Mouse (Mus musculus): Measurements from ENCODE around the gene Atp8a2. TPM values are rescaled to one million over a fixed set of nuclear protein-coding genes. Genes with fewer than 3 reads are reported as not detected.
A peak's percentile ranks its signal among the peaks of the same experiment; 100 is the strongest.

The Atp8a2 gene
- polyA plus RNA-seq, 1 experiment = 0.16 TPM

- TF ChIP-seq POLR2A (IDR thresholded peaks at IDR 0.05; ENCODE audit: borderline replicate concordance, low read depth, low read length) = no peak
- no peak for TF ChIP-seq CTCF (IDR thresholded peaks at IDR 0.05; ENCODE audit: low read depth, low read length)
- Histone ChIP-seq H3K27ac (ENCODE audit: insufficient read depth, low read depth, low read length) (no peak overlapping the region), H3K4me1 (ENCODE audit: control insufficient read depth, insufficient read depth, low read length) (no peaks in the 10 kb centered on the region), H3K4me3 (ENCODE audit: insufficient read depth, low read length) (no peak overlapping the region)
Observed at GRCm38 (mm10) chr14:60058867-60059266, 138.1 kb downstream of the Atp8a2 start.

- TF ChIP-seq CTCF (IDR thresholded peaks at IDR 0.05; ENCODE audit: low read depth, low read length) (no peak), POLR2A (IDR thresholded peaks at IDR 0.05; ENCODE audit: borderline replicate concordance, low read depth, low read length) (no peak)
Observed at GRCm38 (mm10) chr14:60055231-60055630, 141.7 kb downstream of the Atp8a2 start.

GRCm38 (mm10) chr14:60030666-60031065, 166.3 kb downstream of the Atp8a2 start:
- no peaks in the 10 kb centered on the region for H3K4me1 ChIP-seq (ENCODE audit: control insufficient read depth, insufficient read depth, low read length)
- no peak overlapping the region for H3K4me3 ChIP-seq (ENCODE audit: insufficient read depth, low read length)
- no peak overlapping the region for H3K27ac ChIP-seq (ENCODE audit: insufficient read depth, low read depth, low read length)
- TF ChIP-seq CTCF (IDR thresholded peaks at IDR 0.05; ENCODE audit: low read depth, low read length) (no peak), POLR2A (IDR thresholded peaks at IDR 0.05; ENCODE audit: borderline replicate concordance, low read depth, low read length) (no peak)

More at GRCm38 (mm10) chr14:60055231-60055630, 141.7 kb downstream of the Atp8a2 start:
- no peaks in the 10 kb centered on the region for H3K4me1 ChIP-seq (ENCODE audit: control insufficient read depth, insufficient read depth, low read length)
- H3K4me3 ChIP-seq (ENCODE audit: insufficient read depth, low read length) = no peak overlapping the region
- H3K27ac ChIP-seq (ENCODE audit: insufficient read depth, low read depth, low read length) = no peak overlapping the region

- no peaks in the 10 kb centered on the region for H3K4me1 ChIP-seq (ENCODE audit: control insufficient read depth, insufficient read depth, low read length)
- TF ChIP-seq CTCF (IDR thresholded peaks at IDR 0.05; ENCODE audit: low read depth, low read length) = no peak
- no peak overlapping the region for H3K27ac ChIP-seq (ENCODE audit: insufficient read depth, low read depth, low read length)
- H3K4me3 ChIP-seq (ENCODE audit: insufficient read depth, low read length) = no peak overlapping the region
Observed at GRCm38 (mm10) chr14:60027139-60027538, 169.8 kb downstream of the Atp8a2 start.

GRCm38 (mm10) chr14:60026647-60027046, 170.3 kb downstream of the Atp8a2 start:
- TF ChIP-seq CTCF (IDR thresholded peaks at IDR 0.05; ENCODE audit: low read depth, low read length) = no peak
- TF ChIP-seq POLR2A (IDR thresholded peaks at IDR 0.05; ENCODE audit: borderline replicate concordance, low read depth, low read length) = no peak
- H3K4me3 ChIP-seq (ENCODE audit: insufficient read depth, low read length) = no peak overlapping the region
- no peaks in the 10 kb centered on the region for H3K4me1 ChIP-seq (ENCODE audit: control insufficient read depth, insufficient read depth, low read length)
- no peak overlapping the region for H3K27ac ChIP-seq (ENCODE audit: insufficient read depth, low read depth, low read length)

GRCm38 (mm10) chr14:60015891-60016290, 181.1 kb downstream of the Atp8a2 start:
- TF ChIP-seq POLR2A (IDR thresholded peaks at IDR 0.05; ENCODE audit: borderline replicate concordance, low read depth, low read length) (no peak), CTCF (IDR thresholded peaks at IDR 0.05; ENCODE audit: low read depth, low read length) (peak; percentile 78)
- Histone ChIP-seq H3K4me3 (ENCODE audit: insufficient read depth, low read length) (no peak overlapping the region), H3K27ac (ENCODE audit: insufficient read depth, low read depth, low read length) (no peak overlapping the region), H3K4me1 (ENCODE audit: control insufficient read depth, insufficient read depth, low read length) (no peaks in the 10 kb centered on the region)

DNA sequence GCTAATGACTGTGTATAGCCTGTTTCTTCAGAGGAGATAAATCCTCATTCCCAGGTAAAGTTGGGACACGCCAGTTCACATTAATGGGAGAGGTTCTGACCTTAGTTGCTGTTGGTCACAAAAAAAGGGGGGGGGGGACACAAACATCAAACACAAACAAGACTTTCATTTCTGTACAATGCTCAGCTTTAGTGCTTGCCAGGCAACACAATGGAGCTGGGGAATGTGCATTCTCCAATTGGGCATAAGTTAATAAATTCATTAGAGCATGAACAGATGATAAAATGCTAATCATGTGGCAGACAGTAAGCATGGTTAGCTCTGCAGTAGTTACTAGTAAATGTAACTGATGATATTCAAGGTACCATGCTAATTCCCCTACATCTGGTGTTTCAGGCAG, 195.2 kb downstream of the Atp8a2 start:
- H3K27ac ChIP-seq (ENCODE audit: insufficient read depth, low read depth, low read length) = no peak overlapping the region
- H3K4me1 ChIP-seq (ENCODE audit: control insufficient read depth, insufficient read depth, low read length) = no peaks in the 10 kb centered on the region
- TF ChIP-seq CTCF (IDR thresholded peaks at IDR 0.05; ENCODE audit: low read depth, low read length) = no peak
- no peak for TF ChIP-seq POLR2A (IDR thresholded peaks at IDR 0.05; ENCODE audit: borderline replicate concordance, low read depth, low read length)
- no peak overlapping the region for H3K4me3 ChIP-seq (ENCODE audit: insufficient read depth, low read length)

DNA sequence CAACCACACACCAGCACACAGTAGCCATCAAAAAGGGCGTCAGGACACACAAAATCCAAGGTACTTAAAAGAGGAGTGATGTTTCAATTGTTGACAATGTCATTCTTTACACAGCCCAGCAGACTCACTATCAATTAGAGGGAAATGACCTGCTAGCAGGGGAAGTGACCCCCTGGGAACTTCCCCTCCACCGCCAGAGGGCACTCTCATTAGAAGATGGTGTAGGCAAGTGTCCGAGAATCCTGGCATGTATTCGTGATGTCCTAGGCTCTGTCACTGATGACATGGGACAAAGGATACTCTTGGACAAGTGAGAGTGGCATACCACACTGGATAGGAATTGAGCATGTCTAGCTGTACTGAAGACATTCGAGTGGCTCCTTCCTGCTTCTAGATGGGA, 208.1 kb downstream of the Atp8a2 start:
- Histone ChIP-seq H3K4me1 (ENCODE audit: control insufficient read depth, insufficient read depth, low read length) (no peaks in the 10 kb centered on the region), H3K27ac (ENCODE audit: insufficient read depth, low read depth, low read length) (no peak overlapping the region), H3K4me3 (ENCODE audit: insufficient read depth, low read length) (no peak overlapping the region)
- TF ChIP-seq CTCF (IDR thresholded peaks at IDR 0.05; ENCODE audit: low read depth, low read length) (no peak), POLR2A (IDR thresholded peaks at IDR 0.05; ENCODE audit: borderline replicate concordance, low read depth, low read length) (no peak)

GRCm38 (mm10) chr14:59987975-59988374, 209.0 kb downstream of the Atp8a2 start:
- Histone ChIP-seq H3K27ac (ENCODE audit: insufficient read depth, low read depth, low read length) (no peak overlapping the region), H3K4me1 (ENCODE audit: control insufficient read depth, insufficient read depth, low read length) (no peaks in the 10 kb centered on the region), H3K4me3 (ENCODE audit: insufficient read depth, low read length) (no peak overlapping the region)
- no peak for TF ChIP-seq POLR2A (IDR thresholded peaks at IDR 0.05; ENCODE audit: borderline replicate concordance, low read depth, low read length)
- TF ChIP-seq CTCF (IDR thresholded peaks at IDR 0.05; ENCODE audit: low read depth, low read length) = no peak

DNA sequence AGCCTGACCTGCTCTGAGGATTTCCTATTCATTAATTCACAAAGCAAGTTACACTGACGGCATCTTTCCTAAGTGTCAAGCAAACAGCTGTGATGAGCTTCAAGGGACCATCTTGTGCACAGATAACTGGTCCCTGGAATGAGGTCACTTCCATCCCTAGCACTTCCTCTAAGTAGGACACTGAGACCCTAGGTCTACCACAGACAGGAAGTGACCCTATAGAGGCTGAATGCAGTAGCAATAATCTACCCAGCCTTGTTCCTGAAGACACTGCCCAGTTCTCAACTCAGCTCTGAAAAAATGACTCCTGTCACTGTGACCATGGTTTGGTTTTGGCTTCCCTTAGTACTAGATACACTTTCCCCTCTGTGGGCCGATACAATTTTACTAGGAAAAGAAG, 219.0 kb downstream of the Atp8a2 start:
- Histone ChIP-seq H3K4me1 (ENCODE audit: control insufficient read depth, insufficient read depth, low read length) (peaks cover 3% of the 10 kb centered on the region; the same call in 1 of the 2 replicates), H3K27ac (ENCODE audit: insufficient read depth, low read depth, low read length) (no peak overlapping the region), H3K4me3 (ENCODE audit: insufficient read depth, low read length) (no peak overlapping the region)
- TF ChIP-seq POLR2A (IDR thresholded peaks at IDR 0.05; ENCODE audit: borderline replicate concordance, low read depth, low read length) = no peak
- no peak for TF ChIP-seq CTCF (IDR thresholded peaks at IDR 0.05; ENCODE audit: low read depth, low read length)

- TF ChIP-seq CTCF (IDR thresholded peaks at IDR 0.05; ENCODE audit: low read depth, low read length) (no peak), POLR2A (IDR thresholded peaks at IDR 0.05; ENCODE audit: borderline replicate concordance, low read depth, low read length) (no peak)
- no peak overlapping the region for H3K4me3 ChIP-seq (ENCODE audit: insufficient read depth, low read length)
- no peak overlapping the region for H3K27ac ChIP-seq (ENCODE audit: insufficient read depth, low read depth, low read length)
- H3K4me1 ChIP-seq (ENCODE audit: control insufficient read depth, insufficient read depth, low read length) = peaks cover 19% of the 10 kb centered on the region
Observed at GRCm38 (mm10) chr14:59971221-59971730, 225.7 kb downstream of the Atp8a2 start.
